Mouse (Mus musculus) urinary bladder, postnatal 25 days (tissue): ENCODE results near the gene Eqtn.

Source experiments
- DNase-seq: peaks from one replicate; pipeline ENCODE4 v3.0.0; 2022; ENCODE audit warnings: low spot score

Gene Eqtn

DNA sequence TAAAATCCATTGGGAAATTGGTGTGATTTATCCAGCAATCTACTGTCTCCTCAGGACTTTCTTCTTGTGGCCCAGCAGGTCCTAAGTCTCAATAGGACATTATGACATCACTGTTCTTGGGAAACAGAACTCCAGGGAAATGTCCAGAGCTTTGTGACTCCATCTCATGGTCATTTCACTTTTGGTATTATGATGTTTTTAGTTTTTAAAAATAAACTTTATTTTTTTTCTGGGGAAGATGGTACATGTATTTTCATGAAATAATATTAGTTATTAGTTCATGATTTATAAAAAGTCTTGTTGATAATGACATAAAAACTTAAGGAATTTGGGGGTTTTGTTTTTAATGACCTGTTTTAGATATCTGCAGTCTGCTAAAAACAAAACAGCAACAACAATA is at the start of gene Eqtn:
TSS of gene Eqtn (minus strand) at position 101 of the 400 bp plus-strand sequence.
- no peak for DNase-seq

DNA sequence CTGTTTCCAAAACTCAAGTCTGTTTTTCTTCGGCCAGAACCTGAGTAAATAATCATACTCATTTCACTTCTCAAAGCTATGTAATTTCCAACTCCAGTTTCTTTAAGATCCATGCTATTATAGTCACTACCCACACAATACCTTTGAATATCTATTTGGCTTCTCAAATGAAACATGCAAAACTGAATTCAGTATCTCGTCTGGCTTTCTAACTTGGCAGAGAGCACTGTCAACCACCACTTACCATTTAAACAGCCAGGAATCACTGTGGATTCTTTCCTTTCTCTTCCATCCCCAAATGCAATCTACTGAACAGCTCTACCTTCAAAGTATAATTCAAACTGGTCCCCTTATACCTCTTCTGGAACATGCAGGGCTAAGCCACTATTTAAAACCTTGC is 44.7 kb upstream of the Eqtn start:
- DNase-seq = no peak

DNA sequence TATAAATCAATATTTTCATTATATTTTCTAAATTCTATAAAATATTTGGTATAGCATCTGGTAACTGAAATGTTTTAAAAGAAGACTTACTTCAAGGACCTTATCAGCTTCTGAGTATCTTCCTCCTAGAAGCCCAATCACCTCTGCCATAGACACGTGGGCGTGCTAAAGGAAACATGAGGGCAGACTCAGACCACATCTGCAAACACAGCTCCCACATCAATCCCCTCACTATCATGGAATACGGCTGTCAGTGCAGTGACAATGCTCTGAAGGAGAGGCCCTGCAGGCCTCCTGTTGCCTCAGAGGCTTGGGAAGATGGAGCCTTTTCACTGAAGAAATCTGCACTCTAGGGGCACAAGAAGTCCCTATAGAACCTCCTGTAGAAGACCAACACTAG is 24.1 kb upstream of the Eqtn start:
- no peak for DNase-seq

DNA sequence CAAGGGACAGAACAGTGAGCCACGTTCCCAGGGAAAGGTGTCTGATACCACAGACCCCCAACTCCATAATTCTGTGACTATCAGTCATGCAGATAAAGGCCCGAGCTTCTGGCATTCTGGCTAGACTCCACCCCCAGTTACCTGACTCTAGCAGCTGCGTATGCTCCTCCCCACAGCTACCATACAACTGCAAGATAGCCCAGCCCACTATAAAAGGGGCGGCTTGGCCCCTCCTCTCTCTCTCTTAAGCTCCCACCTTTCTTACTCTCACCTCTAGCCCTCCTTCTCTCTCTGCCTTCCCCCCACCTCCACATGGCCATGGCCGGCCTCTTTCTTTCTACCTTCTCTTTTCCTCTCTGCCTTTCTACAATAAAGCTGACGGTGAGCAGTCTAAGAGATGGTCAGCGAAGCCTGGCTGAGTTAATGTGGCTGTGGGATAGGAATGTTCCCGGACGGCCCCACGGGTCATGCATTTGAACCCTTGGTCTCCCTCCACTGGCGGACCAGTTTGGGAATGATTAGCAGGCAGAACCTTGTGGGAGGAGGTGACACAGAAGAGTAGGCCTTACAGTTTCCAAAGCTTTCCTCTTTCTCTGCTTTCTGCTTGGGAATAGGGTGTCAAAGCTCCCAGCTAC is 12.7 kb upstream of the Eqtn start:
- DNase-seq = no peak

DNA sequence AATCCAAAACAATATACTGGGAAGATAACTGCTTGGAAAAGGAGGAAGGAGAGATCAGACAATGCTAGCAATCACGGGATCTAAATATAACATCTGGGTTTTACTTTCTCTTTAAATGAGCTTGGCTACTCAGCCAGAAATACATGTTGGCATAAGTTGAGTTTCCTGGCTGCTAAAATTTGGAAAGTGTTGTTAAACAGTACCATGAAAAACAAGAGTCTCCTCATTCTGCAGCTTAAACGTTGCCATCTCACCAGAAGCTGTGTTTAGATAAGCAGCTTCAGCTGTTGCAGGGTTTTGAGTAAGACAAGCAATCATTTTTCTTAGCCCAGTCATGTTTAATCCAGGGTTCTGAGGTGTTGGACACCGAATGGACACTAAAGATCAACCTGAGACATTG is 26.9 kb downstream of the Eqtn start:
- no peak for DNase-seq

DNA sequence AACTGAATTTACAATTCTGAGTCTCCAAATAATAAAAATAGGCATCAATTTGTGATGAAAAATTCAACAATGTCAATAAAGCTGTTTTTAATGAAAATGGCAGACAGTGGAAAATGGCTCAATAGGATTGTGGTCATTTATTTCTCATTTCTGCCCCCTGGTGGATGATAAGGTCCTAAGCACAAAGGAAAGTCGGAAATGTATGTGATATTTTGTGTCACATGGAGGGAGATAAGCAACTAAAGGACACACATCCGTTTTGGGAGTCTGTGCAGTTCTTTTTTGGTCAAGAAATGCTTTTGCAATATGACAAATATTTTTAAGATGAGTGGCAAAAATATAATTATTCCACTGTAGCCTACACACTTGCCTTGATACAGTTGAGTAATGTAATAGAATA is 27.9 kb downstream of the Eqtn start:
- DNase-seq = peak; percentile 8
